Mouse (Mus musculus) ES-Bruce4 (cell line): ENCODE results near the gene Gm10272. TPM values are rescaled to one million over a fixed set of nuclear protein-coding genes. Genes with fewer than 3 reads are reported as not detected.
"Not testable (repeated sequence)": the region's sequence is repeated elsewhere in the genome, so short reads cannot be mapped to it uniquely, and the experiment has no call there.

ENCODE experiments used
- H3K27ac ChIP-seq: 2 replicates; pipeline ENCODE4 v1.5.1; 2012; ENCODE audit warnings: low read length, inconsistent platforms; ENCODE audit not compliant: insufficient read depth
- H3K27me3 ChIP-seq: 2 replicates; pipeline ENCODE4 v1.6.1; 2012; ENCODE audit warnings: mild to moderate bottlenecking, low read length, inconsistent platforms; ENCODE audit not compliant: control insufficient read depth, poor library complexity, insufficient read depth, severe bottlenecking
- H3K36me3 ChIP-seq: 2 replicates; pipeline ENCODE4 v1.6.1; 2012; ENCODE audit warnings: inconsistent platforms, mild to moderate bottlenecking, low read length, moderate library complexity; ENCODE audit not compliant: control insufficient read depth, poor library complexity, insufficient read depth, severe bottlenecking
- H3K4me1 ChIP-seq: one replicate; pipeline ENCODE4 v1.8.1; 2011; ENCODE audit warnings: low read length; ENCODE audit not compliant: control insufficient read depth, insufficient read depth
- H3K4me3 ChIP-seq: 2 replicates; pipeline ENCODE4 v1.5.1; 2011; ENCODE audit warnings: low read depth, mild to moderate bottlenecking, low read length
- H3K9ac ChIP-seq: 2 replicates; pipeline ENCODE4 v1.6.1; 2012; ENCODE audit warnings: low read depth, mild to moderate bottlenecking, inconsistent platforms; ENCODE audit not compliant: poor library complexity, severe bottlenecking
- H3K9me3 ChIP-seq: replicated peaks from 2 replicates; pipeline ENCODE4 v1.6.1; 2012; ENCODE audit warnings: mild to moderate bottlenecking, low read length, inconsistent platforms; ENCODE audit not compliant: control insufficient read depth, poor library complexity, insufficient read depth, severe bottlenecking
- CTCF ChIP-seq: IDR thresholded peaks from one replicate; pipeline ENCODE4 v1.8.1; 2011; ENCODE audit warnings: low read depth, low read length
- EP300 ChIP-seq: IDR thresholded peaks from 2 replicates; pipeline ENCODE4 v1.6.1; 2011; ENCODE audit warnings: low read depth, low read length; ENCODE audit not compliant: insufficient read depth
- POLR2A ChIP-seq: IDR thresholded peaks from one replicate; pipeline ENCODE4 v1.8.1; 2011; ENCODE audit warnings: low read length; ENCODE audit not compliant: insufficient read depth
- polyA plus RNA-seq: library from polyadenylated mRNA; stranded (reverse); fragments of >200 nt; gene quantifications from 2 replicates; pipeline ENCODE4 v1.2.4, GENCODE M21; 2011; ENCODE audit warnings: low read depth; ENCODE audit not compliant: missing spikeins, insufficient read depth, insufficient read length

Gene Gm10272
- polyA plus RNA-seq, 1 experiment: not detected

GRCm38 (mm10) chr10:77735928-77736327 lies 29.5 kb downstream of the Gm10272 start:
- no peak overlapping the region for H3K27ac ChIP-seq
- H3K36me3 ChIP-seq: no peaks in the 10 kb centered on the region
- H3K4me1 ChIP-seq: no peaks in the 10 kb centered on the region
- H3K9me3 ChIP-seq: no peaks in the 10 kb centered on the region
- no peak overlapping the region for H3K9ac ChIP-seq
- TF ChIP-seq POLR2A (no peak), CTCF (no peak), EP300 (no peak)
- H3K4me3 ChIP-seq: no peak overlapping the region
- H3K27me3 ChIP-seq: no peaks in the 10 kb centered on the region

- TF ChIP-seq CTCF (no peak), EP300 (no peak), POLR2A (no peak)
These were observed 32.5 kb downstream of the Gm10272 start for GRCm38 (mm10) chr10:77738929-77739328.

GRCm38 (mm10) chr10:77741924-77742688 lies 35.7 kb downstream of the Gm10272 start, which contains the start of gene Gm18596:
TSS of gene Gm18596 (minus strand) at chr10:77742638.
- not testable (repeated sequence) for H3K36me3 ChIP-seq, H3K4me3 ChIP-seq, H3K27me3 ChIP-seq, H3K4me1 ChIP-seq, H3K9ac ChIP-seq, H3K9me3 ChIP-seq, H3K27ac ChIP-seq

More at GRCm38 (mm10) chr10:77738929-77739328, 32.5 kb downstream of the Gm10272 start:
- Histone ChIP-seq H3K9ac (no peak overlapping the region), H3K9me3 (no peaks in the 10 kb centered on the region), H3K4me3 (no peak overlapping the region), H3K36me3 (no peaks in the 10 kb centered on the region), H3K4me1 (no peaks in the 10 kb centered on the region), H3K27ac (no peak overlapping the region), H3K27me3 (no peaks in the 10 kb centered on the region)

- H3K27ac ChIP-seq, H3K9me3 ChIP-seq, H3K9ac ChIP-seq, H3K4me3 ChIP-seq, H3K27me3 ChIP-seq, H3K36me3 ChIP-seq, H3K4me1 ChIP-seq: not testable (repeated sequence)
These were observed 44.3 kb downstream of the Gm10272 start for GRCm38 (mm10) chr10:77750686-77751085.

GRCm38 (mm10) chr10:77751254-77751653 lies 44.8 kb downstream of the Gm10272 start, which contains the start of gene Gm9736:
TSS of gene Gm9736 (minus strand) at chr10:77751354.
- H3K27ac ChIP-seq, H3K9me3 ChIP-seq, H3K36me3 ChIP-seq, H3K9ac ChIP-seq, H3K27me3 ChIP-seq, H3K4me3 ChIP-seq, H3K4me1 ChIP-seq: not testable (repeated sequence)

GRCm38 (mm10) chr10:77752312-77752711 lies 45.9 kb downstream of the Gm10272 start:
- not testable (repeated sequence) for H3K36me3 ChIP-seq, H3K27me3 ChIP-seq, H3K4me1 ChIP-seq, H3K4me3 ChIP-seq, H3K9ac ChIP-seq, H3K9me3 ChIP-seq, H3K27ac ChIP-seq
- TF ChIP-seq CTCF: peak; percentile 39
